Mouse (Mus musculus): ENCODE results near the gene S100a13. TPM values are rescaled to one million over a fixed set of nuclear protein-coding genes. Genes with fewer than 3 reads are reported as not detected.

S100a13 gene
- polyA plus RNA-seq, 2 experiments, result 11.1 to 19.7 TPM

DNA sequence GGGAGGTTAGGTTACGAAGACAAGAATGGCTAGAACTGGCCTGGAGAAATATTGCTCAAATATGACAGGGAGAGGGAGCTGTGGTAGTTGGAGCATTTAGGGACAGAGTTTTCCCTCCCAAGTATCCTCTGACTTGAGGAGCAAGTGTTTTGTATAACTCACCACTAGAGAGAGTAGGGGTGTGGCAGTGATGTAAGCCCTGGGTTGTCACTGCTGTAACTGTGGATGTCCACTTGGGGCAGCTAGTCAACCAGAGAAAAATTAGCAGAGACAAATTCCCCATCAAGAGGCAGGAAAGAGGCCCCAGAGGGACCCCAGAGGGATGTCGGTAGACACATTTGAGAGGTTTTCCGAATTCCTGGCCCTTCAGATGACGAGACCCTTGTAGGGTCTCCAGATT lies 11.2 kb downstream of the S100a13 start:
- TF ChIP-seq CTCF (IDR thresholded peaks at IDR 0.05; ENCODE audit: low read depth) (peak; percentile 72), EP300 (IDR thresholded peaks at IDR 0.05; ENCODE audit: low read depth) (no peak)
- ATAC-seq (ENCODE audit: insufficient read depth), result no peak
- Histone ChIP-seq H3K27me3 (ENCODE audit: control insufficient read depth, insufficient read depth, low read length) (no peaks in the 10 kb centered on the region), H3K4me2 (ENCODE audit: low read depth) (no peak overlapping the region), H3K36me3 (replicated peaks; ENCODE audit: control insufficient read depth, insufficient read depth, low read depth) (no peaks in the 10 kb centered on the region), H3K27ac (no peak overlapping the region), H3K4me1 (replicated peaks; ENCODE audit: control insufficient read depth in 2 of 2, insufficient read depth in 2 of 2, low read length in 1 of 2) (no peaks in the 10 kb centered on the region), H3K9ac (replicated peaks) (no peak overlapping the region), H3K9me3 (ENCODE audit: control insufficient read depth, low read length) (no peaks in the 10 kb centered on the region), H3K4me3 (ENCODE audit: insufficient read depth in 1 of 2, low read depth in 2 of 2, low read length in 2 of 2) (no peak overlapping the region)
- peak in 2 of 3 experiments; percentile 37 to 39 for DNase-seq (ENCODE audit: low read depth in 3 of 3, low spot score in 3 of 3)
- WGBS (ENCODE audit: insufficient replicate concordance), result 43% methylated on average over 4 of the region's 4 CpGs

DNA sequence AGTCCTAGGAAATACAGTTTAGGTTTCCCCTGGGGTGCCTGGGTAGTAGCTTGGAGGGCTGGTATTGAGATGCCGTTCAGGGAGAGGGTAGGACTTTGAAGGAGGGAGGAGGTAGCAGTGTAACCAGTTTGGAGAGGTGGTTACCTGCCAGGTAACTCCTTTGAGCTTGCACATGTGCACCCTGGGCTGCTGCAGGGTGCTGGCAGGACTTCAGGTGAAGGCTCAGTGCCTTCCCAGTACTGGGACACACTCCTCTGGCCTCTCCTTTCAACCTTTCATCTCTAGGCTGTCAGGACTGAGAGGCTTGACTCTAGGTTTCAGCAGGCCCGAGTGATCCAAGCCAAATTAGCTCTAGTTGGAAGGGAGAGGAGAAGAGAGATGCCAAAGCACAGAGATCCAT lies 11.8 kb downstream of the S100a13 start:
- no peaks in the 10 kb centered on the region for H3K36me3 ChIP-seq (replicated peaks; ENCODE audit: control insufficient read depth, insufficient read depth, low read depth)
- no peak overlapping the region for H3K4me2 ChIP-seq (ENCODE audit: low read depth)
- no peak overlapping the region for H3K27ac ChIP-seq
- H3K4me3 ChIP-seq (ENCODE audit: insufficient read depth in 1 of 2, low read depth in 2 of 2, low read length in 2 of 2), result no peak overlapping the region
- no peaks in the 10 kb centered on the region for H3K27me3 ChIP-seq (ENCODE audit: control insufficient read depth, insufficient read depth, low read length)
- no peak for DNase-seq (ENCODE audit: low read depth in 3 of 3, low spot score in 3 of 3)
- no peaks in the 10 kb centered on the region for H3K4me1 ChIP-seq (replicated peaks; ENCODE audit: control insufficient read depth in 2 of 2, insufficient read depth in 2 of 2, low read length in 1 of 2)
- 57% methylated on average over 2 of the region's 2 CpGs for WGBS (ENCODE audit: insufficient replicate concordance)
- no peak overlapping the region for H3K9ac ChIP-seq (replicated peaks)
- TF ChIP-seq CTCF (IDR thresholded peaks at IDR 0.05; ENCODE audit: low read depth) (no peak), EP300 (IDR thresholded peaks at IDR 0.05; ENCODE audit: low read depth) (no peak)
- no peaks in the 10 kb centered on the region for H3K9me3 ChIP-seq (ENCODE audit: control insufficient read depth, low read length)
- ATAC-seq (ENCODE audit: insufficient read depth), result no peak

DNA sequence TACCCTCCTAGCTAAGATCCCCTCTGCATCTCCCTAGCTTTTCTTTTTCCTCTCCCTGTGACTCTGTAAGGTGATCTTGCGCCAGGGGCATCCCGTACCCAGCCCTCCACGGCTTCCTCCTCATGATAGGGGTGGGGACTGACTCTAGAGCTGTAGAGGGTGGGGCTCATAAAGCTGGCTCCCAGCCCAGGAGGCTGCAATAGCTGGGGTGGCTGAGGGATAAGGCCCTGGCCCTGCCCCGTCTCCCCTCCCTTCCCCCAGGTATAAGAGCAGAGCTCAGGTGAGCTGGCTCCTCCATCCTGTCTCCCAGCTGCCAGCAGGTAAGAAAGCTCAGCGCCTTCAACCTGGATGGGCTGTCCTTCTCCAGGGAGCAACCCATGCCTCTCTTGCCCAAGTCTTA lies 12.3 kb downstream of the S100a13 start, which contains the start of gene S100a14:
TSS of gene S100a14 (plus strand) at position 277 of the 400 bp plus-strand sequence.
- Histone ChIP-seq H3K4me1 (replicated peaks; ENCODE audit: control insufficient read depth in 2 of 2, insufficient read depth in 2 of 2, low read length in 1 of 2) (no peaks in the 10 kb centered on the region), H3K27me3 (ENCODE audit: control insufficient read depth, insufficient read depth, low read length) (no peaks in the 10 kb centered on the region), H3K4me2 (ENCODE audit: low read depth) (no peak within 1 kb of the TSS), H3K9me3 (ENCODE audit: control insufficient read depth, low read length) (no peaks in the 10 kb centered on the region), H3K4me3 (ENCODE audit: insufficient read depth in 1 of 2, low read depth in 2 of 2, low read length in 2 of 2) (no peak within 1 kb of the TSS), H3K27ac (no peak within 1 kb of the TSS), H3K9ac (replicated peaks) (no peak within 1 kb of the TSS), H3K36me3 (replicated peaks; ENCODE audit: control insufficient read depth, insufficient read depth, low read depth) (no peaks in the 10 kb centered on the region)
- 40% methylated on average over 5 of the region's 5 CpGs for WGBS (ENCODE audit: insufficient replicate concordance)
- TF ChIP-seq CTCF (IDR thresholded peaks at IDR 0.05; ENCODE audit: low read depth) (no peak), EP300 (IDR thresholded peaks at IDR 0.05; ENCODE audit: low read depth) (no peak)
- ATAC-seq (ENCODE audit: insufficient read depth) (no peak), DNase-seq (ENCODE audit: low read depth in 3 of 3, low spot score in 3 of 3) (no peak)

DNA sequence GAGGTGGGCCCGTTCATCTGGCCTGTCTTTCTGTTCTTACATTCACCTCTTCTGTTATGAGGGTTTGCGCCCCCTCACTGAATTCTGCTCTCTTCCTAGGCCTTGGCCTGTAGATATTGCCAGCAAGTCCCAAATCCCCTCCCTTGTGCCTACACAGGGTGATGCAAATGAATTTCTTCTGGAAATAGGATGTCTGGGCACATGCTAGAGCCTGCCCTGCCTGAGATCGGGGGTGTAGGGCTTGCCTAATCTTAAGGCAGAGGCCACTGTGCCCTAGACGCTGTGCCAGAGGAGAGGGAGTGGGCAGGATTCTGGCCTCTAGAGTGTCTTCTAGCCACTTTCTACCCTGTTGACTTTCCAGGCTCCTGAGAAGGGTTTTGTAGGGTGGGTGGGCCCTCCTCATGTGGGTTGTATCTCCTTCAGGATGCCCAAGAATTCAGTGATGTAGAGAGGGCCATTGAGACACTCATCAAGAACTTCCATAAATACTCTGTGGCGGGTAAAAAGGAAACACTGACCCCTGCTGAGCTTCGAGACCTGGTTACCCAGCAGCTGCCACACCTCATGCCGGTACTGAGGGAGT lies 13.1 kb downstream of the S100a13 start:
- Histone ChIP-seq H3K27me3 (ENCODE audit: control insufficient read depth, insufficient read depth, low read length) (no peaks in the 10 kb centered on the region), H3K9ac (replicated peaks) (no peak overlapping the region), H3K4me2 (ENCODE audit: low read depth) (no peak overlapping the region), H3K9me3 (ENCODE audit: control insufficient read depth, low read length) (no peaks in the 10 kb centered on the region), H3K36me3 (replicated peaks; ENCODE audit: control insufficient read depth, insufficient read depth, low read depth) (no peaks in the 10 kb centered on the region), H3K4me3 (ENCODE audit: insufficient read depth in 1 of 2, low read depth in 2 of 2, low read length in 2 of 2) (no peak overlapping the region), H3K4me1 (replicated peaks; ENCODE audit: control insufficient read depth in 2 of 2, insufficient read depth in 2 of 2, low read length in 1 of 2) (no peaks in the 10 kb centered on the region), H3K27ac (no peak overlapping the region)
- TF ChIP-seq EP300 (IDR thresholded peaks at IDR 0.05; ENCODE audit: low read depth), result no peak
- TF ChIP-seq CTCF (IDR thresholded peaks at IDR 0.05; ENCODE audit: low read depth), result no peak
- ATAC-seq (ENCODE audit: insufficient read depth) (no peak), DNase-seq (ENCODE audit: low read depth in 3 of 3, low spot score in 3 of 3) (no peak)
- 56% methylated on average over 7 of the region's 7 CpGs for WGBS (ENCODE audit: insufficient replicate concordance)

DNA sequence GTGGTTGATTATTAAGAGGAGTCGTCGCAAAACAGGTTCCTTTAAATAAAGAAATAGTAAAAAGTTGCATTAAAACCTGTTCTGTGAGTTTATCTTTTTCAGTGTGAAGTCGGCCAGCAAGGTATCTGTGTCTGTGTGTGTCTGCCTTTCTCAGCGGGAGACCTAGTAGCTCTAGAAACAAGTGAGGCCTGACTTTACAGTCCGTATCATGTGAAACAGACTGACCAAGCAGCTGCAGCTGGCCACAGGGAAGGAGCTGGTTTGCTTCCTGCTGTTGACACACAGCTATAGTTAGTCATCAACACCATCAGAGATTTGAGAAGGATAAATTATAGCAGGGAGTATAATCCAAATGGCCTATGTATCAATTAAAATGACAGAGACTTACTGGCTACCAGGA lies 17.5 kb downstream of the S100a13 start:
- ATAC-seq (ENCODE audit: insufficient read depth), result no peak
- WGBS (ENCODE audit: insufficient replicate concordance), result 54% methylated on average over 5 of the region's 5 CpGs

More for the DNA sequence above, 17.5 kb downstream of the S100a13 start:
- TF ChIP-seq CTCF (IDR thresholded peaks at IDR 0.05; ENCODE audit: low read depth), result no peak
- no peak for TF ChIP-seq EP300 (IDR thresholded peaks at IDR 0.05; ENCODE audit: low read depth)
- Histone ChIP-seq H3K9ac (replicated peaks) (no peak overlapping the region), H3K27me3 (ENCODE audit: control insufficient read depth, insufficient read depth, low read length) (no peaks in the 10 kb centered on the region), H3K9me3 (ENCODE audit: control insufficient read depth, low read length) (no peaks in the 10 kb centered on the region), H3K4me1 (replicated peaks; ENCODE audit: control insufficient read depth in 2 of 2, insufficient read depth in 2 of 2, low read length in 1 of 2) (no peaks in the 10 kb centered on the region), H3K36me3 (replicated peaks; ENCODE audit: control insufficient read depth, insufficient read depth, low read depth) (no peaks in the 10 kb centered on the region), H3K4me2 (ENCODE audit: low read depth) (no peak overlapping the region), H3K27ac (no peak overlapping the region), H3K4me3 (ENCODE audit: insufficient read depth in 1 of 2, low read depth in 2 of 2, low read length in 2 of 2) (no peak overlapping the region)
- no peak for DNase-seq (ENCODE audit: low read depth in 3 of 3, low spot score in 3 of 3)

Measured in liver, embryonic 14.5 days (tissue).